Mouse (Mus musculus) kidney, embryonic 16.5 days (tissue): ENCODE measurements around the gene Nedd9. TPM values are rescaled to one million over a fixed set of nuclear protein-coding genes. Genes with fewer than 3 reads are reported as not detected.

Experiments
- ATAC-seq: fragments of 200-750 bp; cut with Nextera tagmentation; 2 replicates; pipeline ENCODE4 v1.8.0; 2017; ENCODE audit warnings: moderate TSS enrichment; ENCODE audit not compliant: low FRiP score, low TSS enrichment
- H3K27ac ChIP-seq: fragments of 300-500 bp; sonication (generic); 2 replicates; pipeline ENCODE4 v1.5.1; 2014; ENCODE audit warnings: low read length
- H3K27me3 ChIP-seq: fragments of 300-500 bp; sonication (generic); 2 replicates; pipeline ENCODE4 v1.6.1; 2014; ENCODE audit warnings: low read length, control low read depth, mixed read lengths; ENCODE audit not compliant: insufficient read depth
- H3K36me3 ChIP-seq: fragments of 300-500 bp; sonication (generic); 2 replicates; pipeline ENCODE4 v1.6.1; 2014; ENCODE audit warnings: low read length, control low read depth, mixed read lengths; ENCODE audit not compliant: insufficient read depth
- H3K4me1 ChIP-seq: fragments of 300-500 bp; sonication (generic); 2 replicates; pipeline ENCODE4 v1.6.1; 2014; ENCODE audit warnings: low read length, control low read depth, mixed read lengths; ENCODE audit not compliant: insufficient read depth
- H3K4me2 ChIP-seq: fragments of 300-500 bp; sonication (generic); replicated peaks from 2 replicates; pipeline ENCODE4 v1.6.1; 2014; ENCODE audit warnings: low read depth, low read length
- H3K4me3 ChIP-seq: fragments of 300-500 bp; sonication (generic); 2 replicates; pipeline ENCODE4 v1.5.1; 2014; ENCODE audit warnings: mild to moderate bottlenecking, low read length
- H3K9ac ChIP-seq: fragments of 300-500 bp; sonication (generic); replicated peaks from 2 replicates; pipeline ENCODE4 v1.6.1; 2014; ENCODE audit warnings: low read length
- H3K9me3 ChIP-seq: fragments of 300-500 bp; sonication (generic); 2 replicates; pipeline ENCODE4 v1.6.1; 2016; ENCODE audit warnings: low read length, control low read depth
- WGBS: fragments of 180-500 bp; shearing (Covaris S2); extraction: QIAGEN DNeasy Blood & Tissue Kit; methylation state at CpG from one replicate; pipeline ENCODE4 v1.1.7; 2014; 5-methylcytosine and 5-hydroxymethylcytosine counted together
- polyA plus RNA-seq: library from polyadenylated mRNA; unstranded; fragments of >200 nt; fragmentation: Nextera tagmentation; extraction: Ambion mirVana; gene quantifications from 2 replicates; pipeline ENCODE4 v1.2.1, GENCODE M21; 2015

Nedd9 gene
- polyA plus RNA-seq, 1 experiment from 2014 or later: 27.9 TPM

DNA sequence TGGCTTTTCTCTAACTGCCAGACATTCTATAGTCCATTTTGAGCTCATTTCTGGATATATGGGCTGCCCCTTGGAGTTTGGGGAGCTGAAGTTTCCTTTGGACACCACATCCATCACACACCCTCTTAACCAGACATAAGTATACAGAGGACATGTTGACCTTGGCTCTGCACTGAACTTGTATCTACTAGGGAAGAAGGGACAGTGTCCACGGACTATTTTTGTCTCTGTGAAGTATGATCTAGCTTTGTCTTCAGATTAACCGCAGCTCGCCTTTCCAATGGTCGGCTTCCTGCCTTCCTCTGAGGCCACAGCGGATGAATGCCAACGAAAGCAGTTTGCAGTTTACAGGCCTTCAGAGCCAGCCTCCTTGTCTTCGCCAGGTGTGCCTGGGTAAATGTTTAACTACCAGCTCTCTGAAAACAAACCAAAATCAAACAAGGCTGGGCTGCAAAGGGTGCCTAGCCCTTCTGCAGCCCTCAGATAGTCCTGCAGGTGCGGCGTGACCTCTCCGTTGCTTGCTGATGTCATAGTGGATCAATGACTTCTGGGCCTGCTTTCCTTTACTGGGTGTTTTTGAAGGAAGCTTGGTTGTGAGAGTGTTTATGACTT lies 63.6 kb downstream of the Nedd9 start:
- Histone ChIP-seq H3K27ac (no peak overlapping the region; the same call in 1 of the 2 replicates), H3K9ac (no peak overlapping the region), H3K4me2 (no peak overlapping the region), H3K4me3 (no peak overlapping the region), H3K4me1 (peaks cover 11% of the 10 kb centered on the region; the same call in 1 of the 2 replicates), H3K9me3 (no peaks in the 10 kb centered on the region), H3K36me3 (no peaks in the 10 kb centered on the region), H3K27me3 (no peaks in the 10 kb centered on the region)
- 59% methylated on average over 10 of the region's 10 CpGs for WGBS
- ATAC-seq: peak; percentile 69; the same call in 1 of the 2 replicates

DNA sequence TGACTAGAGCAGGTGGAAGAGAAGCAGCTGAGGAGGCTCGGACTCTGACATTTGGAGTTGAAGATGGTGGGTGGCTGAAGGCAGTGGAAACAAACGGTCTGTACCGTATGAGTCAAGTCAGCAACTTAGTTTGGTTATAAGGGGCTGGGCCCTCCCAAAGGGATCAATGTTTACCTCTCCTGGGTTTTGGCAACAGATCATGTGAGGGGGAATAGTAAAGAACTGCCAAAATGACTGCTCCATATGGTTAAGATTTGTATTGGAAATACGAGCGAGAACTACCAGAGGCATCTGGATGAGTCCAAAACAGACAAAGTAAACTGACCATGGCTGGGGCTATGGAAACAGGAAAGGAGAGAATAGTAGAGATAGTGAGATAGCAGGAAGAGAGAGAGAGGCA lies 64.6 kb downstream of the Nedd9 start:
- no peaks in the 10 kb centered on the region for H3K36me3 ChIP-seq
- no peak overlapping the region for H3K4me3 ChIP-seq
- ATAC-seq: no peak
- no peak overlapping the region for H3K9ac ChIP-seq
- no peak overlapping the region for H3K27ac ChIP-seq
- WGBS: 85% methylated on average over 5 of the region's 5 CpGs
- no peaks in the 10 kb centered on the region for H3K27me3 ChIP-seq
- no peak overlapping the region for H3K4me2 ChIP-seq
- H3K4me1 ChIP-seq: peaks cover 11% of the 10 kb centered on the region; the same call in 1 of the 2 replicates
- H3K9me3 ChIP-seq: no peaks in the 10 kb centered on the region

DNA sequence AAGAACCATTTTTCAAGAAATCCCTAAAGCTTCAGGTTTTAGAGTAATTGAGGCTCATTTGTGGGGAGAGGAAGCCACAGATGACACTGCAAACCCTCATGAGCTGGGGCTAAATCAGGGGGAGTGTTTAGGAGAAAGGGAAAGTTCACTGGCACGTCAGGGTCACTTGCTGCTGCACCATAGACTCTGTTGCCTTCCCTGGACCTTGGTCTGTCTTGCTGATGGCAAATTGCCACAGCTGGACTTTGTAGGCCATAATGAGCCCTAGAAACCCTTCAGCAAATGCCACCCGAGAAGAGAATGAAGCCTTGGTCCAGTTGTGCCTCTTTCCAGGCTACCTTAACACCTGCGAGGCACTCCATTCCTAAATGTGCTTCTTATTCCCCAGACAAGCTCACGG lies 66.8 kb downstream of the Nedd9 start:
- H3K27ac ChIP-seq: no peak overlapping the region
- no peaks in the 10 kb centered on the region for H3K9me3 ChIP-seq
- 69% methylated on average over 4 of the region's 4 CpGs for WGBS
- H3K27me3 ChIP-seq: no peaks in the 10 kb centered on the region
- ATAC-seq: no peak
- peaks cover 11% of the 10 kb centered on the region; the same call in 1 of the 2 replicates for H3K4me1 ChIP-seq
- H3K4me3 ChIP-seq: no peak overlapping the region
- H3K9ac ChIP-seq: no peak overlapping the region
- no peaks in the 10 kb centered on the region for H3K36me3 ChIP-seq
- H3K4me2 ChIP-seq: no peak overlapping the region

DNA sequence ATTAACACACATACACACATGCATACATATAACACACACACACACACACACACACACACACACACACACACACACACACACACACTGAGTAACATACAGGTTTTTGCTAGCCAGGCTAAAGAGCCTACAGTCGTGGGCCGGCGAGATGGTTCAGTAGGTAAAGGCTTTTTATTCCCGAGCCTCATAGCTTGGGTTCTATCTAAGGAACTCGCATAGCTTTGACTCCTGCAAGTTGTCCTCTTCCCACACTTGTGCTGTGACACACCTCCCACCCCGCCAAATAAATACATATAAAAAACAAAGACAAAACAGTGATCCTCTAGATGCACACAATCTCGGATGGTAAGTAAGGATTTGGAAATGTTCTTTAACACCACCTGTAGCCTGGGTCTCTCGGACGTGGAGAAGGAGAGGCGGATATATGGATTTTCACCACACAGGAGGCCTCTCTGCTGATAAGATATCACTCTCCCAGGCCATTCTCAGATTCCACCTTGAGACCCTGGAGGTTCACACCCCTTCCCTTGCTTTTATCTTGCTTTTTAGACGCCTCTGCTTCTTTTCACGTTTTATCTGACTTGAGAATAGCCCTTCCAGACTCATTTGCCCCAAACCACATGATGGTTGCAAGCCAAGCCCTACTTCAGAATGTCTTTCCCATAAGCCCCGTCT lies 68.8 kb downstream of the Nedd9 start:
- Histone ChIP-seq H3K4me3 (no peak overlapping the region), H3K27me3 (no peaks in the 10 kb centered on the region), H3K4me2 (no peak overlapping the region), H3K4me1 (peaks cover 3% of the 10 kb centered on the region; the same call in 1 of the 2 replicates), H3K27ac (no peak overlapping the region), H3K9me3 (no peaks in the 10 kb centered on the region), H3K36me3 (no peaks in the 10 kb centered on the region), H3K9ac (no peak overlapping the region)
- no peak for ATAC-seq
- WGBS: 79% methylated on average over 13 of the region's 13 CpGs

DNA sequence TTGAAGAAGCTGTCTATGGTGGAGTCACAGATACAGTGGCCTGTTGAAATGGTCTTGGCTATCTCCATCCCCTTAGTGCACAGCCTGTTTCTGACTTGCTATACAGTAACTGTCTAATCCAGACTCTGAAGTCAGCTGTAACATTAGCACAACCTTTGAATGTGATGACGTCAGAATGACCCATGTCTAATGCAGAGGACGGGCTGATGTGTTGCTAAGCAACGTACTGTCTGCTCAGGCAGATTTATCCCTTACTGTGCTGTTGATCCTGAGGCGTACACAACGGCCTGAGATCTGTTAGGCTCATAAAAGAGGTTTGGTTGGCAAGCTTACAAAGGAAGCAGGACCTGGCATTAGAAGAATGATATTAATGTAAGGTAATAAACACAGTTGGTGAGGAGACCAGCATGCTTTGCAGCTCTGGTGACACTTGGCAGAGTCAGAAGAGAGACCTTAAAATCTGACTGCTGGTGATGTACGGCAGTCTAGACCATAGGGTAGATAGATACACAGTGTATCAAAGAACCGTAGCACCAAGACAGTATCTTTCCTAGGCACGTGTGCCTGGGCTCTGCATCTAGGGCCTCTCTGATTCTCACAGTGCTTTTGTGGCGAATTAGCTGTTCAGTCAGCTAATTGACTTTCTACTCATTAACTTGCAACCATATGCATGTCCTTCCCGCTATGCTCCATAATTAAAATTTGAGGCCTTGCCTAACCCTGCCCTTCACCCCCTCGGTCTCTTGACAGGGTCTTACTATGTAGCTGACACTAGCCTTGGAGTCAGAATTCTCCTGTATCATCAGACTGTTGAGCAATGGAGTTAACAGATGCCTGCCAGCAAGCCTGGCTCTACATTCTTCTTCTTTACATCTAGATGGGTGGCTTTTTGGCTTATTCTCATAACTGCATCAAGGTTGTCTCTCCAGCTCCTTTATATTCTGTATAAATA lies 70.8 kb downstream of the Nedd9 start:
- H3K9me3 ChIP-seq: no peaks in the 10 kb centered on the region
- ATAC-seq: no peak
- no peak overlapping the region for H3K27ac ChIP-seq
- no peaks in the 10 kb centered on the region for H3K4me1 ChIP-seq
- no peaks in the 10 kb centered on the region for H3K36me3 ChIP-seq
- H3K4me3 ChIP-seq: no peak overlapping the region
- no peak overlapping the region for H3K9ac ChIP-seq
- 51% methylated on average over 11 of the region's 11 CpGs for WGBS
- H3K4me2 ChIP-seq: no peak overlapping the region
- no peaks in the 10 kb centered on the region for H3K27me3 ChIP-seq

DNA sequence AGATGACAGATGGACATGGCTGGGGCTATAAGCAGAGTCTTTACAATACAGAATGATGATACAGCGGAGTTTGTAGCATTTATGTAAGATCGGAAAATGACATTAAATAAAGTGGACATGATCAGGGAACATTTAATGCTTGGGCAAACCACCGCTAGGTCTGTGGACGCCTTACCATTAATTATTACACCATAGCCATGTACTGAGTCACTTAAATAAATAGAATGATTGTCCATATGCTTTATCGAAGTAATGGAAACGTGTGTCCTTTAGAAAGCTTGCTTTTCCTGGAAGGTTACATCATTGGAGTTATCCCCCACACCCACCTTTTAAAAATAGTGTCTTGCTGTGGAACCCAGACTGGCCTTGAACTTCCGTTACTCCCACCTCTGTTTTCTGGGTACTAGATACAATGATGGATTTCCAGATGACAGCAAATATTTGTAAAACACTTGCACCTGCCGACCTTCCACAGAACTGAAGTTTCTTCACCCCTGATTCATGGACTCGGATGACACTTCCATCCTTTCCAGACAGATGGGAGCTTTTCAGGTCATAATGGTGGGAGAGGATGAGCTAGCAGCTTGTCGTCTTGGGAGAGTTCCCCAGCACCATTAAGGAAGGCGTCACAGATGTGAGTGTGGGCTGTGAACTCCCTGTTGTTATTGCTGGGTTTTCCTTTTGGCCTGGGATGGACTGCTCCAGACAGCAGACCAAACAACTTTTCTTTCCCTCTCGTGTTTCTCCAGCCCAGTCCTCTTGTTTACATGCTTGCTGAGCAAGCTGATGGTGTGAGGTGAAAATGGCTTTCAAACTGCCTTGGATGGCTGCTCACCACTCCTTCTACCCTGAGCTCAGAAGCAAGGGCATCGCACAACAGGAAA lies 76.7 kb downstream of the Nedd9 start:
- Histone ChIP-seq H3K4me3 (no peak overlapping the region), H3K4me2 (no peak overlapping the region), H3K9me3 (no peaks in the 10 kb centered on the region), H3K36me3 (no peaks in the 10 kb centered on the region), H3K4me1 (no peaks in the 10 kb centered on the region), H3K9ac (no peak overlapping the region), H3K27ac (no peak overlapping the region), H3K27me3 (no peaks in the 10 kb centered on the region)
- ATAC-seq: no peak
- 51% methylated on average over 13 of the region's 13 CpGs for WGBS

DNA sequence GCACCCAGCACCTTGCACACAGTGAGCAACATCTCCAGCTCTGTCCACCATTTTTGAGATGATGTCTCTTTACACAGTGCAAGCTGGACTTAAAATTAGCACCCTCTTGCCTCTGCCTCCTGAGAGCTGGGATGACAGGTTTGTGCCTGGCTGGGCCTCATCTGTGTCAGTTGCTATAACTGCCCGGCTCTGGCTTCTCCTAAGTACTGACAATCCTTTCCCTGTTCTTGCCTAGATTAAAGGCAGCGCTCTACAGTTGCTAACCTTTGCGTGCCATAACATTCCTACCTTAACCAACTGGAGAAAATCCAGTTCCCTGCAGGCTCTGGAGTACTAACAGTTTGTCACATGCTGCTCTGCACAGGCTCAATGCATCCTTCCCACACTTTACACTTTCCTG lies 77.9 kb downstream of the Nedd9 start:
- Histone ChIP-seq H3K27me3 (no peaks in the 10 kb centered on the region), H3K36me3 (no peaks in the 10 kb centered on the region), H3K4me1 (no peaks in the 10 kb centered on the region), H3K27ac (no peak overlapping the region), H3K4me3 (no peak overlapping the region), H3K9me3 (no peaks in the 10 kb centered on the region), H3K9ac (no peak overlapping the region), H3K4me2 (no peak overlapping the region)
- no peak for ATAC-seq
- WGBS: 91% methylated on average over 3 of the region's 3 CpGs

DNA sequence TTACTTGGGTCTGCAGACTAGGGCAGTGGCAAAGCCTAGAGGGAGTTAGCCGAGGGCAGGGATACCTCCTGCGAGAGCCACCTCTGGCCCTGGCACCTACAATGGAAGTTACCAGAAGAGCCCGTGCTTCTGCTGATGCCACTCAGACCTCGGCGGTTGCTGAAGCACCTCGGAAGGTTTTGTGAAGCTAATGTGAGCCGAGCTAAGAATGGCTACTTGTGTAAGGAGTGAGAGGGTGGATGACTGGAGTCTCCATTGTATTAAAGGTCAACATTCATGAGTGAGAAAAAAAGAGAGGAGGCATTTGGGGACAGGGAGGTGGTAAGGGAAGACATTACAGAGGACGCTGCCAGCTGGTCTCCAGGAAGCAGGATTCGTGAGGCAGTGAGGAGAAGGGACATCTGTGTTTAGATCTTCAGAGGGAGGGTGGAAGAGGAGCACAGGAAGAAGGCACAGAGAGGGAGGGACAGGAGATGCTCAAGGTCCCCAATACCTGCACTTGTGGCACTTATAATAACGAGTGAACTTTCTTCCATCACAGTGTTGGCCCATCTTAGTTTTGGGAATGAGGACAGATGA lies 78.7 kb downstream of the Nedd9 start:
- 87% methylated on average over 10 of the region's 10 CpGs for WGBS
- no peak overlapping the region for H3K9ac ChIP-seq
- no peak overlapping the region for H3K4me2 ChIP-seq
- no peaks in the 10 kb centered on the region for H3K27me3 ChIP-seq
- no peak for ATAC-seq
- H3K9me3 ChIP-seq: no peaks in the 10 kb centered on the region
- H3K27ac ChIP-seq: no peak overlapping the region
- H3K4me3 ChIP-seq: no peak overlapping the region
- no peaks in the 10 kb centered on the region; the same call in 1 of the 2 replicates for H3K4me1 ChIP-seq
- no peaks in the 10 kb centered on the region for H3K36me3 ChIP-seq

DNA sequence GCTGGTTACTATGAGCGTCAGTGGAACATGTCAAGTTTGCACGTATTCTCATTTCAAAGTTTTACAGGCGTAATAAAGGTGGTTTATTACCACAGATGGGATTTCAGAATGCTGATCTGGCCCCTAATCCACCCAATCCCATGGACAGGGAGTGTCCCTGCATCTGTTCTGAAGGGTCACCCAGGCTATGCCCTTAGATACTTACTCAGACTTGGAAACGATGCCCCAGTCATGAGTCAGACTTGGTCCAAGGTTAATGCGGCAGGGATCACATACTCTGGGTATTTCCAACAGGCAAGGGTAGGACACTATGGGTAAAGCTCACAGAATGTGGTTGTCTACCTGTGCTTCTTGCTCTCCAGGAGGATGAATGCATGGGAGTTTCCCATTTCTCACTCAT lies 82.2 kb downstream of the Nedd9 start:
- no peak for ATAC-seq
- H3K27ac ChIP-seq: no peak overlapping the region
- peaks cover 17% of the 10 kb centered on the region for H3K4me1 ChIP-seq
- WGBS: 82% methylated on average over 5 of the region's 5 CpGs
- no peak overlapping the region for H3K9ac ChIP-seq
- no peaks in the 10 kb centered on the region for H3K36me3 ChIP-seq
- no peaks in the 10 kb centered on the region for H3K9me3 ChIP-seq
- H3K27me3 ChIP-seq: no peaks in the 10 kb centered on the region
- no peak overlapping the region for H3K4me2 ChIP-seq
- no peak overlapping the region for H3K4me3 ChIP-seq
